Comparison of ENCODE assay signal across 7 mouse cellular contexts in genomic region chr3:103914010-103914669, GRCm38 (mm10). TPM values are rescaled to one million over a fixed set of nuclear protein-coding genes. Genes with fewer than 3 reads are reported as not detected.
DNase-seq lines count a peak whose midpoint lies in the region; ATAC-seq lines count a peak whose summit lies in the region.

Rsbn1 (plus strand) TSS chr3:103914120.

- H3K27ac ChIP-seq in embryonic facial prominence, embryonic 12.5 days: peak within 1 kb of the TSS; percentile 87
- peak within 1 kb of the TSS; percentile 80 for H3K27ac ChIP-seq in limb, embryonic 11.5 days (replicated peaks; ENCODE audit: low read depth, low read length)
- H3K27ac ChIP-seq in midbrain, embryonic 14.5 days (replicated peaks; ENCODE audit: low read depth, low read length): peak within 1 kb of the TSS; percentile 95

- under 1% methylated on average over 45 of the region's 55 CpGs for WGBS in embryonic facial prominence, embryonic 12.5 days
- WGBS in limb, embryonic 11.5 days: under 1% methylated on average over 52 of the region's 55 CpGs
- WGBS in midbrain, embryonic 14.5 days: under 1% methylated on average over 55 of the region's 55 CpGs

- no peaks in the 10 kb centered on the region for H3K9me3 ChIP-seq in embryonic facial prominence, embryonic 12.5 days
- no peaks in the 10 kb centered on the region for H3K9me3 ChIP-seq in limb, embryonic 11.5 days (ENCODE audit: control insufficient read depth, low read length)
- H3K9me3 ChIP-seq in midbrain, embryonic 14.5 days (ENCODE audit: control insufficient read depth, low read length): no peaks in the 10 kb centered on the region

- peak; percentile 100 for ATAC-seq in embryonic facial prominence, embryonic 12.5 days (ENCODE audit: insufficient number of reproducible peaks, insufficient read depth, low FRiP score, low TSS enrichment)
- ATAC-seq in limb, embryonic 11.5 days (ENCODE audit: insufficient number of reproducible peaks, low FRiP score, low TSS enrichment, low read depth): peak; percentile 100
- peak; percentile 100 for ATAC-seq in midbrain, embryonic 14.5 days (ENCODE audit: low FRiP score, low TSS enrichment)

- peak within 1 kb of the TSS; percentile 65 for H3K4me2 ChIP-seq in embryonic facial prominence, embryonic 12.5 days (replicated peaks)
- peak within 1 kb of the TSS; percentile 44 for H3K4me2 ChIP-seq in limb, embryonic 11.5 days (ENCODE audit: low read depth, severe bottlenecking)
- peak within 1 kb of the TSS; percentile 84 for H3K4me2 ChIP-seq in midbrain, embryonic 14.5 days (ENCODE audit: low read length)

- peak; percentile 94 for DNase-seq in adrenal gland, postnatal 25 days
- DNase-seq in heart, adult 11 months: peak; percentile 100
- DNase-seq in kidney, adult 18-20 months: peak; percentile 93
- DNase-seq in limb, embryonic 11.5 days (ENCODE audit: low spot score): peak; percentile 96
- DNase-seq in midbrain, embryonic 14.5 days: peak; percentile 99
- DNase-seq in spleen, adult 18-20 months: peak; percentile 92 to 96

- H3K9ac ChIP-seq in embryonic facial prominence, embryonic 12.5 days: peak within 1 kb of the TSS; percentile 93
- peak within 1 kb of the TSS; percentile 95 for H3K9ac ChIP-seq in limb, embryonic 11.5 days (ENCODE audit: low read length)
- H3K9ac ChIP-seq in midbrain, embryonic 14.5 days (replicated peaks; ENCODE audit: low read length): peak within 1 kb of the TSS; percentile 94

- H3K36me3 ChIP-seq in embryonic facial prominence, embryonic 12.5 days: no peaks in the 10 kb centered on the region
- H3K36me3 ChIP-seq in limb, embryonic 11.5 days (ENCODE audit: control insufficient read depth, insufficient read depth, low read length): no peaks in the 10 kb centered on the region
- no peaks in the 10 kb centered on the region for H3K36me3 ChIP-seq in midbrain, embryonic 14.5 days (ENCODE audit: control insufficient read depth, insufficient read depth, low read length)

- no peaks in the 10 kb centered on the region for H3K27me3 ChIP-seq in embryonic facial prominence, embryonic 12.5 days
- H3K27me3 ChIP-seq in limb, embryonic 11.5 days (ENCODE audit: control insufficient read depth, insufficient read depth, low read length): no peaks in the 10 kb centered on the region
- no peaks in the 10 kb centered on the region for H3K27me3 ChIP-seq in midbrain, embryonic 14.5 days (ENCODE audit: control insufficient read depth, insufficient read depth, low read length)

- H3K4me3 ChIP-seq in embryonic facial prominence, embryonic 12.5 days: peak within 1 kb of the TSS; percentile 97
- peak within 1 kb of the TSS; percentile 99 for H3K4me3 ChIP-seq in limb, embryonic 11.5 days (ENCODE audit: low read depth, low read length)
- peak within 1 kb of the TSS; percentile 95 for H3K4me3 ChIP-seq in midbrain, embryonic 14.5 days (replicated peaks; ENCODE audit: low read depth, low read length)

- peaks cover 11% of the 10 kb centered on the region for H3K4me1 ChIP-seq in embryonic facial prominence, embryonic 12.5 days
- peaks cover 7% of the 10 kb centered on the region for H3K4me1 ChIP-seq in limb, embryonic 11.5 days (ENCODE audit: control insufficient read depth, insufficient read depth, low read length)
- peaks cover 18% of the 10 kb centered on the region for H3K4me1 ChIP-seq in midbrain, embryonic 14.5 days (ENCODE audit: control insufficient read depth, insufficient read depth, low read length)

RNA-seq across cellular contexts. Expression of gene Rsbn1, which starts in this region (rescaled TPM):
- 17.7 and 20.2 TPM in 2 replicates for total RNA-seq in adrenal gland, postnatal 25 days (2021)
- polyA plus RNA-seq in embryonic facial prominence, embryonic 12.5 days (2016; fragmentation: Nextera tagmentation; extraction: Ambion mirVana): 17.3 and 18.6 TPM in 2 replicates
- 19.8 and 19.9 TPM in 2 replicates for polyA plus RNA-seq in limb, embryonic 11.5 days (2014; fragmentation: Nextera tagmentation; extraction: Ambion mirVana)
- 29.3 and 29.5 TPM in 2 replicates for polyA plus RNA-seq in midbrain, embryonic 14.5 days (2014; fragmentation: Nextera tagmentation; extraction: Ambion mirVana)

Comparison
In these comparisons a context has a peak if more than half of its experiments do, and no peak if none do; other contexts are left out.
1. Peak in every context shown above with its lines: DNase-seq, ATAC-seq, H3K4me3 ChIP-seq and H3K27ac ChIP-seq.